Mouse (Mus musculus): Measurements from ENCODE around the gene Mgat4a. TPM values are rescaled to one million over a fixed set of nuclear protein-coding genes. Genes with fewer than 3 reads are reported as not detected.

Gene Mgat4a
- total and polyA plus RNA-seq, 2 experiments from 2014 or later = 8.2 to 23.4 TPM

GRCm38 (mm10) chr1:37568379-37568778 is 27.6 kb upstream of the Mgat4a start:
- H3K9ac ChIP-seq = no peak overlapping the region
- TF ChIP-seq CTCF (IDR thresholded peaks at IDR 0.05; ENCODE audit: low read depth) = no peak
- DNase-seq (no peak), ATAC-seq (no peak)
- no peak overlapping the region for H3K4me2 ChIP-seq (ENCODE audit: low read depth)
- no peaks in the 10 kb centered on the region for H3K27me3 ChIP-seq (ENCODE audit: insufficient read depth, low read length)
- H3K36me3 ChIP-seq (ENCODE audit: insufficient read depth) = no peaks in the 10 kb centered on the region
- no peaks in the 10 kb centered on the region for H3K9me3 ChIP-seq (ENCODE audit: low read length)
- no peaks in the 10 kb centered on the region for H3K4me1 ChIP-seq (ENCODE audit: insufficient read depth)
- no peak overlapping the region for H3K27ac ChIP-seq (ENCODE audit: low read depth, low read length)
- H3K4me3 ChIP-seq (ENCODE audit: low read depth, low read length) = no peak overlapping the region
- WGBS = 100% methylated on average over 1 of the region's 1 CpGs

- no peak overlapping the region for H3K4me3 ChIP-seq (ENCODE audit: low read depth, low read length)
- WGBS = 88% methylated on average over 4 of the region's 4 CpGs
- H3K9me3 ChIP-seq (ENCODE audit: low read length) = no peaks in the 10 kb centered on the region
- no peak for TF ChIP-seq CTCF (IDR thresholded peaks at IDR 0.05; ENCODE audit: low read depth)
- no peak overlapping the region for H3K4me2 ChIP-seq (ENCODE audit: low read depth)
- no peak overlapping the region for H3K27ac ChIP-seq (ENCODE audit: low read depth, low read length)
- no peaks in the 10 kb centered on the region for H3K4me1 ChIP-seq (ENCODE audit: insufficient read depth)
- DNase-seq (no peak), ATAC-seq (no peak)
- H3K36me3 ChIP-seq (ENCODE audit: insufficient read depth) = no peaks in the 10 kb centered on the region
- no peaks in the 10 kb centered on the region for H3K27me3 ChIP-seq (ENCODE audit: insufficient read depth, low read length)
- H3K9ac ChIP-seq = no peak overlapping the region
Measured at GRCm38 (mm10) chr1:37566754-37567153, 25.9 kb upstream of the Mgat4a start.

GRCm38 (mm10) chr1:37566344-37566743 is 25.5 kb upstream of the Mgat4a start:
- H3K36me3 ChIP-seq (ENCODE audit: insufficient read depth) = no peaks in the 10 kb centered on the region
- no peaks in the 10 kb centered on the region for H3K27me3 ChIP-seq (ENCODE audit: insufficient read depth, low read length)
- H3K4me1 ChIP-seq (ENCODE audit: insufficient read depth) = no peaks in the 10 kb centered on the region
- H3K27ac ChIP-seq (ENCODE audit: low read depth, low read length) = no peak overlapping the region
- 87% methylated on average over 2 of the region's 2 CpGs for WGBS
- ATAC-seq (no peak), DNase-seq (no peak)
- no peaks in the 10 kb centered on the region for H3K9me3 ChIP-seq (ENCODE audit: low read length)
- no peak overlapping the region for H3K9ac ChIP-seq
- H3K4me2 ChIP-seq (ENCODE audit: low read depth) = no peak overlapping the region
- no peak for TF ChIP-seq CTCF (IDR thresholded peaks at IDR 0.05; ENCODE audit: low read depth)
- no peak overlapping the region for H3K4me3 ChIP-seq (ENCODE audit: low read depth, low read length)

DNA sequence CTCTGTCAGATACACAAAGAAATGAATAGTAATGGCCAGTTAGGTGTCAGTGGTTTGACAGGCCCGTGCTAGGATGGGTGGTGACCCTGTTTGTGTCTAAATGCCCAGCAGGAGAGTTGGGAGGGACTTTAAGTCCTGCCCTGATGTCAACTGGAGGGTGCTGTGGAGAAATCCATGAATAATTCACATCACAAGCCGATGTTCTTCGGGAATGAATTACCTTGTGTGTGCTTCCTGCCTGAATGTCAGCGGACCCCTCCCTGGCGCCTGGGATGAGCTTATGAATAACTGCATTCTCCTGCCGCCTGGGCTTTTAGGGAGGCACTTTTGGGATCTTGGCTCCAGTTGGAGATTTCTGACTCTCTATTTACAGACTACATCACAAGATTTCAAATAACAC is 24.6 kb upstream of the Mgat4a start:
- no peak for DNase-seq
- H3K27ac ChIP-seq (ENCODE audit: low read depth, low read length) = no peak overlapping the region
- ATAC-seq = no peak; the same call in 1 of the 2 replicates

DNA sequence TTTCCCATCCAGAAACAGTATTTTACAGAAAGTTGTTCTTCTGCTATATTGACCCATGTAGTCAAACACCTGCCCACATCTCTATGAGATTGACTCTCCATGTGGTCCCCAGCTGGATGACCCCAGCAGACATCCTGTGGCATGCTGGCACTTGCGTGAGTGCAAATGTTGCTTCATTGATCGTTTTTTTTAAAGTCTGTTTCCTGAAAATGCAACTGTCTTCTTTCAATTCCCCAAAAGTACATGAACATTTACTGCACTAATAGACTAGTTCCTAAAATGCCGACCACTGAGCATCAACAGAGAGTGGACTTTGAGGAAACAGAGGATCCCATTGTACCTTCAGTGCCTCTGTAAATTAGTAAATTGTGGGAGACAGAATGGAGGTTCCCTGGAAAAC is 21.1 kb upstream of the Mgat4a start:
- Histone ChIP-seq H3K27me3 (ENCODE audit: insufficient read depth, low read length) (no peaks in the 10 kb centered on the region), H3K36me3 (ENCODE audit: insufficient read depth) (no peaks in the 10 kb centered on the region), H3K4me3 (ENCODE audit: low read depth, low read length) (no peak overlapping the region), H3K9ac (no peak overlapping the region), H3K4me1 (ENCODE audit: insufficient read depth) (no peaks in the 10 kb centered on the region), H3K27ac (ENCODE audit: low read depth, low read length) (no peak overlapping the region), H3K9me3 (ENCODE audit: low read length) (no peaks in the 10 kb centered on the region), H3K4me2 (ENCODE audit: low read depth) (no peak overlapping the region)
- DNase-seq (no peak), ATAC-seq (no peak)
- TF ChIP-seq CTCF (IDR thresholded peaks at IDR 0.05; ENCODE audit: low read depth) = no peak
- 83% methylated on average over 3 of the region's 3 CpGs for WGBS

More for the DNA sequence above, 24.6 kb upstream of the Mgat4a start:
- no peak overlapping the region for H3K4me3 ChIP-seq (ENCODE audit: low read depth, low read length)
- no peak for TF ChIP-seq CTCF (IDR thresholded peaks at IDR 0.05; ENCODE audit: low read depth)
- no peak overlapping the region for H3K9ac ChIP-seq
- 33% methylated on average over 6 of the region's 6 CpGs for WGBS
- no peaks in the 10 kb centered on the region for H3K36me3 ChIP-seq (ENCODE audit: insufficient read depth)
- H3K9me3 ChIP-seq (ENCODE audit: low read length) = no peaks in the 10 kb centered on the region
- no peaks in the 10 kb centered on the region for H3K4me1 ChIP-seq (ENCODE audit: insufficient read depth)
- no peaks in the 10 kb centered on the region for H3K27me3 ChIP-seq (ENCODE audit: insufficient read depth, low read length)
- no peak overlapping the region for H3K4me2 ChIP-seq (ENCODE audit: low read depth)

GRCm38 (mm10) chr1:37560356-37560755 is 19.5 kb upstream of the Mgat4a start:
- no peak for ATAC-seq
- H3K4me1 ChIP-seq (ENCODE audit: insufficient read depth) = no peaks in the 10 kb centered on the region
- WGBS = 66% methylated on average over 4 of the region's 4 CpGs

GRCm38 (mm10) chr1:37551986-37552385 is 11.2 kb upstream of the Mgat4a start:
- no peak overlapping the region for H3K4me2 ChIP-seq (ENCODE audit: low read depth)
- H3K27ac ChIP-seq (ENCODE audit: low read depth, low read length) = no peak overlapping the region
- no peak overlapping the region for H3K4me3 ChIP-seq (ENCODE audit: low read depth, low read length)
- no peak overlapping the region for H3K9ac ChIP-seq
- no peak for TF ChIP-seq CTCF (IDR thresholded peaks at IDR 0.05; ENCODE audit: low read depth)
- DNase-seq (no peak), ATAC-seq (no peak)
- H3K36me3 ChIP-seq (ENCODE audit: insufficient read depth) = no peaks in the 10 kb centered on the region
- H3K9me3 ChIP-seq (ENCODE audit: low read length) = no peaks in the 10 kb centered on the region
- H3K27me3 ChIP-seq (ENCODE audit: insufficient read depth, low read length) = no peaks in the 10 kb centered on the region
- 81% methylated on average over 7 of the region's 7 CpGs for WGBS
- no peaks in the 10 kb centered on the region for H3K4me1 ChIP-seq (ENCODE audit: insufficient read depth)

More at GRCm38 (mm10) chr1:37560356-37560755, 19.5 kb upstream of the Mgat4a start:
- no peak overlapping the region for H3K4me3 ChIP-seq (ENCODE audit: low read depth, low read length)
- H3K4me2 ChIP-seq (ENCODE audit: low read depth) = no peak overlapping the region
- no peaks in the 10 kb centered on the region for H3K27me3 ChIP-seq (ENCODE audit: insufficient read depth, low read length)
- no peak overlapping the region for H3K27ac ChIP-seq (ENCODE audit: low read depth, low read length)
- TF ChIP-seq CTCF (IDR thresholded peaks at IDR 0.05; ENCODE audit: low read depth) = no peak
- H3K9me3 ChIP-seq (ENCODE audit: low read length) = no peaks in the 10 kb centered on the region
- no peaks in the 10 kb centered on the region for H3K36me3 ChIP-seq (ENCODE audit: insufficient read depth)
- no peak overlapping the region for H3K9ac ChIP-seq
- DNase-seq = no peak

DNA sequence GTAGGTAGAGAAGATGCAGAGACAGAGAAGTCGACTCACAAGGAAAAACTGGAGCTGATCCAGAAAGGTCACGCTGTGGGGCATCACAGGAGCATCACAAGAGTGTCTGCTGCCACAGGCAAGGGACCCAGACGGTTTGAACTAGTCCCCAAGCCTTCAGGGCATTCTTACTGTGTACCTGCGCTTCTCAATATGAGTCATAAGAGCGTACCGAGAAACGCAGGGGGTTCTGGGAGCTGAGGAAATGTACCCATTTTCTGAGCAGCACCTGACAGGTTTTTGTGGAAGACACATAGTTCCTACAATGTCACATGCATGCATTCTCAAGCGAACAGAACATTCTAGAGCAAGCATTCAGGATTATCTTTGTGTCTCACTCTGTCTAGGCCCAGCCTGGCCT is 8.7 kb upstream of the Mgat4a start:
- Histone ChIP-seq H3K9ac (no peak overlapping the region), H3K4me3 (ENCODE audit: low read depth, low read length) (no peak overlapping the region), H3K36me3 (ENCODE audit: insufficient read depth) (no peaks in the 10 kb centered on the region), H3K27me3 (ENCODE audit: insufficient read depth, low read length) (no peaks in the 10 kb centered on the region), H3K9me3 (ENCODE audit: low read length) (no peaks in the 10 kb centered on the region), H3K4me2 (ENCODE audit: low read depth) (no peak overlapping the region), H3K27ac (ENCODE audit: low read depth, low read length) (no peak overlapping the region), H3K4me1 (ENCODE audit: insufficient read depth) (no peaks in the 10 kb centered on the region)
- no peak for ATAC-seq
- WGBS = 90% methylated on average over 8 of the region's 8 CpGs
- no peak for TF ChIP-seq CTCF (IDR thresholded peaks at IDR 0.05; ENCODE audit: low read depth)
- DNase-seq = no peak
